Mouse (Mus musculus) retina, embryonic 14.5 days (tissue): ENCODE data around the gene Bdkrb2.

ENCODE experiments used
- DNase-seq: peaks from one replicate; pipeline ENCODE4 v3.0.0-alpha.2; 2015; ENCODE audit warnings: low spot score

Bdkrb2 gene

DNA sequence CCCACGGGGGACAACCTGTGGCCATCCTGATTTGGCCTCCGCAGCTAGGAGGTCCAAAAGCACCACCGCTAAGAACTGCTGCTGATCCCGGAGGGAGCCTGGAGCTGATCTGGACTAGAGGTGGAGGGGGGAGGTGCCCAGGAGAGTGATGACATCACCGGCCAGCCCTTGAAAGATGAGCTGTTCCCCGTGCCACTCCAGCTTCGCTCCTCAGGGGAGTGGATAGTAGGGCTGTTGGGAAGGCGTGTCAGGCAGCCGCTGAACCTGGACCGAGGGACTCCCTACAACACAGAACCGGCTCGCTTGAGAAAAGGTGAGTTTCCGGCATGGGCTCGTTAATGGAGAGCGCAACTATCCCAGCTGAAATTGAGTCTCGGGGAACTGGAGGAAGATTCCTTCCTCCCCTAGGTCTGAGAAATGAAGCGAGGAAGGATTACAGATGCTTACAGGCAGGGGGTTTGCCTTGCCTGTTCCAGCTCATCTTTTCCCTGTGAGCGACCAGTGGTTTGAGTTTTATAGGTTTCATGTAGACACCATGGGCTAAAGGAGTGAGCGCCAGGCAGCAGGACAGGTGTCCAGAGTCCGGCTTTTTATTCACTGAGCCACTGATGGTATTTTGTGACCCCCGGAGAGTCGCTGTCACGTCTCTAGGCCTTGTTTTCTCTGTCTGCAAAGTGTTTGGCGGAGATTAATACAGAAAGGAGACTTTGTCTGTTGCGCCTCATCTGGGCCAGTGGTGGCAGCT lies at the start of gene Bdkrb2:
Gene Bdkrb2, plus strand, starts transcription at position 291 of the 745 bp plus-strand sequence.
- peak; percentile 57 for DNase-seq

DNA sequence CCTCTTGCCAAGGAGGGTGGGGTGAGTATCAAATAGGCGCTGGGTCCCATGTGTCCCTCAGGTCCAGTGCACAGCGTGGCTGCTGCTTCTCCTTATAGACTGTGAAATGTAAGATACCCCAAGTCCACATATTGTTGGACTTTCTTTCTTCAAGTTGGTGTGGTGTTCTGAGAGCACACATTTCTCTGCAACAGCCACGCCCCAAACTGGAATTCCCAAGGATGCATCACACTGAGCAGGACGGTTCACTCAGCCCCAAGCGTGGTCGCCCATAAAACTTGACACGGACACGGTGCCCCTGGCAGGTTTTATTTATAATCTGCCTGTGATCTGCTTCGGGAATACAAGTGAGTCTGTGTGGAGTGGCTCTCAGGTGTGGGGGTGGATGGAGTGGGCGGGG lies 48.9 kb upstream of the Bdkrb2 start:
- DNase-seq, result no peak

DNA sequence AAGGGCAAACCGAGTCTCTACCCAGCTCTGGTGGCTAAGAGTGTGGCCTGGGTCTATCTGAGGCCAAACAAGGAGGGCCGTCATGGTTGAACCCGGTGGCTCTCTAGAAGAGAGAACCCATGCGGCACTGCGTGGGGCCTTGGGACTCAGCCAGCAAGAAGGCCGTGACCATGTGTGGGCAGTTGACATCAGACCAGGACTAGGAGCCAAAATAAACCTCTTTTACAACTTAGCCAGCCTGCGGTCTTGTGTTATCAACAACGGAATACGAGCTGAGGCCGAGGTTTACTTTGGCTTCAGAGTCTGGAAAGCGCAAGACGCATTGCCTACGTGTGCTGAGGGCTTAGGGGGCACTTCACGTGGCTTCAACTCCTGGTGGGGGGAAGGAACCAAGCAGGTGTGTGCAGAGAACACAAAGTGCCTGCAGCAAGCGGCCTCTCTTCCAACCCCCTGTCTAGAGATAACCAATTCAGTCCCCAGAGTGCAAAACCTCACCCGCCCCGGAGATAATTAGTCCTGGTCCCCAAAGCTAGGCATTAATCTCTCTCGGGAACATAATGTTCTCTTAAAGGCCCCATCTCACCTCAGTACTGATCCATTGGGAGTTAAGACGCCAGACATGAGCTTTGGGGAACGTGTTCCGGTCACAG lies 45.9 kb upstream of the Bdkrb2 start:
- no peak for DNase-seq

DNA sequence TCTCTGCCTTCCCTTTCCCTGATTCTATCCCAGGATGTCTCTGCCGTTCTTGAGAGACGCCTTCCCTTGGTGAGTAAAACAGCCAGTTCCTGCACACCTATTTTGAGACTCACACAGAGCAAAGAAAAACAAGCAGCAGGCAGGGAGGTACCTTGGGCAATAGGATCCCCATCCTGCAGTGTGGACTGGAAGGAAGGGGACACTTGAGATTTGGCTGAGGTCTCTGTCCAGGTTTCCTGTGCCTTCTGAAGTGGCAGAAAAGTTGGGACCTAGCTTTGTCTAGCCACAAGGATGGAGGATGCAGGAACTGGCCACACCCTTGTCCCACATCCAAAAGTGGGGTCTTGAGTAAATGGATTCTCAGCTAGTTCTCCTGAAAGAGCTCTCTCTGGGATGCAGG lies 43.2 kb upstream of the Bdkrb2 start:
- DNase-seq, result no peak

DNA sequence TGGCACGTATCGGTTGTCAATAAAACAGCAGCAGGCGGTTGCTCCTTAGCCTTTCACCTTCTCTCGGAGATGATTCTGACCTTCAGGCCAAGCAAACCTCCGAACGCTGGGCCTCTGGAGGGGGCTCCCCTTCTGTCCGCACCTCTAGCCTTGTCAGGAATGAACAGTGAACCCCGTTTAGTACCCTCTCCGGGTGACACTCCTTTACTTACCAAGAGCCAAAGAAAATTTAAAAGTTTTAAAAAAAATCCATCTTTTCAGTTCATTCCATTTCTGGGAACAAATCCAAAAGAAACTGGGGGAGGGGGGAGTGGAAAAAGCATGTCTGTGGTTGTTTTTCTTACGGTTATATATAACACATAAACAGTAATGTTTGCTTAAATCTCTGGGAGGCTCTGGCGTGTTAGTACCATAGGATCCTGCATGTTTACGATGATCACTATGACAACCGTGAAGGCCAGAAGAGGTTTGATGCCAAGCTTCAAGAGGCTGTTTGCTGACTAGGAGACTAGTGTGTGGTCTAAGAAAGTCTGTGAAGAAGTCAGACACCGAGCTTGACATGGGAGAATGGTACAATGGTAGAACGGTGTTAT lies 41.8 kb upstream of the Bdkrb2 start:
- DNase-seq, result no peak

DNA sequence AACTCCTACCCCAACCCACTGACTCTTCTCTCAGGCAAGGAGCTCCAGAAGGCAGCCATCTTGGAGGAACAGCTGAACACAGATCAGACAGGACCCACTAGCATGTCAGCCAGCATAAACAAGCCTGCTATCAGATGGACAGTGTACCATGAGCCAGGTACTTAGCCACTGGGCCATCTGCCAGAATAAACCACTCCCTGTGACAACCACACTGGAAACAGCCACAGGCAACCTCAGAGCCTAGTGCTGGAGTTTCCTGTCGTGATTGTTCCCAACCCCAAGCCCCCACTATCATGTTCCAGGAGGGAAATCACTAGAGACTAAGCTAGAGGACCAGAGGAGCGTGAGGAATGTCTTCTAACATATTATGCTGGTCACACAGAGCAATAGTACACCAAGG lies 39.3 kb upstream of the Bdkrb2 start:
- DNase-seq, result no peak

DNA sequence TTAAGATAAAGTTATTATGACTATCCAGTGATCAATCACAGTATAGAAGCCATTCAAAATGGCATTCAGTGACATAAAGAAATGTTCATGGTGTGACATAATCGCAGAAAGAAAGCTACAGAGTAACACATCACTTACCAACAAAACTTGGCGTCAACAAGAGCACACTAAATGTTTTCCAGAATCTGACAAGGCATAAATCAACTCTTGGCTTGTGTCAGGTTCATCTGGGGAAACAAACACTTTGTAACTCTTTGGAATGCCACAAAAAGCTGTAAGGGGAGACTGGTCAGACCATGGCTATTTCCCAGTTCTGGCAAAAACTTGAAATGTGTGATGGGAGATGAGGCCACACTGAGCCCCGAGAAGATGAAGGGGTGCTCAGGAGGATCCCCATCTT lies 36.8 kb upstream of the Bdkrb2 start:
- no peak for DNase-seq

DNA sequence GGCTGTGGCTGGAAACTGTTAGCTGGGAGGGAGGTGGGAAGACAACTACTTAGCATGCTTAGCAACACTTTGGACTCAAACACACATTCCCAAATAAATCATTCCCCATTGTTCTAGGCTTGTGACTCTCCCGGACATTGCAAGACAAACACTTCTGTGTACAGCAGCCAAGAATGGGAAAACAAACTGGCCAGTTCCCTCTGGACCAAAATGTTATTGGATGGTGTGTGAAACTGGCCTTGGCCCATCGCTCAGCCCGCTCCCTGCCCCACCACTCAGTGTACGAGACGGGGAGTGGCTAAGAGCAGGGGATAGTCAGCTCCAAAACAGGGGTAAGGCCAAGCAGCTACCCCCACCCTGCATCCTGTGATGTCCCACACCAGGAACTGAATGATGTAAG lies 36.2 kb upstream of the Bdkrb2 start:
- no peak for DNase-seq

DNA sequence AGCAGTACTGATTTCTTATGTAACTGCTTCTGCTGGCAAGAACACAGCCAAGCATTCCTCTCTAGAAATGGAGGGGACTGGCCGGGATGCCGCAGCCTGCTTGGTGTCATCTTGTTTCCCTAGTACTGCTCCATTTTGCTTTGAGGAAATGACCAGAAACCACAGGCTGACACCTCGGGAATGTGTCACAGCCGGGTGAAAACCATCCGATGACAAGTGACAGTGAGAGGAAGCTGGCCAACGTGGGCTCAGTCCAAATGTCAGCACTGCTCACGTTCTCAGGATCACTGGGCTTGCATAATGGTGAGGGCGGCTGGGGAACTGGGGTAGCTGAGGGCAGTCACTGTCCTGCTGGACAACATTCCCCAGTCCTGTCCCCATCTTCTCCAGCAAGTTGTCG lies 33.5 kb upstream of the Bdkrb2 start:
- DNase-seq, result no peak

DNA sequence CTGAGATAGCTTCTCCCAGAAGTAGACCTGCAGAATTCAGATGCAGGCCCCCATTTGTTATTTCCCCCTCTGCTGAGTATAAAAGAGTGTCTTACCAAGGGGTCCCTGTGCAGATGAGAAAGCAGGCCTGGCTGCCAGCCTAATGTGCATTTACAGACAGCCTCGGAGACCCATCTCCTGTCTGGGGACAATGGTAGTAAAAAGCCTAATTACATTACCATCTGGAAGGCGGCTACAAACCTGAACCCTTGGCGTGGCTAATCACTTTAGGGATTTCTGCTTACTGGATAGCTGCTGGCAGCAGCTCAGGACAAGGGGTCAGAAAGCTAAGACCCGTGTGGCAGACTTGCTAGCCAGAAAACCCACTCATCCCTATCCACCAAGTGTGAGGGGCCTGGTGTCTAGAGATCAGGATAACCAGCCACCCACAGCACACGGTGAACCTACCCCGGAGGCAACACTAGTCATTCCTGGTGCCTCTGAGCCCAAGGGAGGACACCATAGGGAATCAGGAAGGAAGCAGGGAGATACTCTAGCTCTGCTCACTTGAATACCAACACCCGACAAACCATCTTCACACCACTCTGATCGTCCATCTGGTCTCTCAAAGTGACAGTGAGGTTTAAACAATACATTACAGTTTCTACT lies 31.2 kb upstream of the Bdkrb2 start:
- peak; percentile 26 for DNase-seq

DNA sequence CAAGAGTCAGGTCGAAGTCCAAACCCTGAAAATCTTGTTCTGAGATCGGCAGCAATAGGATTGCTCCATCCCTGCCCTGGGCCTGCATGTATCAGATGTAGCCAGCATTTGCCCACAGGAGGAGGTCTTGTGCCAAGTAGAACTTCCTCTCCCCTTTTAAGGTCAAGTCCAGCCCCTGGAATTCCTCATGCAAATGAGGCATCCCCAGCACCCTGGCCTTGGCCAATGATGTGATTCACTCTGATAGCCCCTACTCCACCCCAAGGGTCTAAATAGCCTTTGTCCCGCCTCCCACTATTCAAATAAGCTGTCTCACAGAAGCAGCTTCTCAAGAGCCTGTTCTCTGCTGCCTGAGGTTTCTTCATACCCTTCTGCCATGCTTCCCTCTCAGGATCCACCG lies 28.2 kb upstream of the Bdkrb2 start:
- no peak for DNase-seq

DNA sequence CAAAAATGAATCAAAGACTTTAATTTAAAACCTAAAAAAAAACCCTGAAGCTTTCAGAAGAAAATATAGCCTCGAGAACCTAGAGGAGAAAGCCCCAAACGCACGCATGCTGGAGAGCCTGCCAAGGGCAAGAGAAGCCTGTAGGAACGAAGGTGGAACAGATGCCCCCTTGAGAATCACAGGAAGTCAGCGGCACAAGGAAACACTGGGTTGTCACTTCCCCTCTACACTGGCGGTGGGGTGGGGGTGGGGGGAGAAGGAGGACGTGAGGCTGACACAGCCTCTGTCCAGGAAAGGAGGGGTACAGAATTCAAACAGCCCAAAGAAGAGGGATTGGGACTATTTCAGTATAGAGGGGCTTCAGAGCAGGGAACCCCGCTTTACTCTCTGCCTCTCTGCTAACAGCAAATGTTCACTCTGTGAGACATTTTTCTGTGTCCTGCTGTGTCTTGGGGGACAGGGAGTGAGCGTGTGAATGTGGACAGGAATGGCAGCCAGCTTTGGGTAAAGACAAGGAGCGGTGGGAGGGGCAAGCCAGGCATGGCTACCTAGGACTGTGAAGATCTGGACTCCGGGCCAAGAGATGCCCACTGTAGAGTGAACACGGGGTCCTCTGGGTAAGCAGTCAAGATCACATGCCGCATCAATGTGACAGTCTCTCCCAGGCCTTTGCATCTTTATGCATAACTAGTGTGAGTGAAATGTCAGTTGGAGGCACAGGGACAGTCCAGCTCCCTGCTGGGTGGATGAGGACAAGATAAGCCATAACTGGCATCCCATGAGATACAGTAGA lies 26.9 kb upstream of the Bdkrb2 start:
- peak; percentile 45 for DNase-seq

DNA sequence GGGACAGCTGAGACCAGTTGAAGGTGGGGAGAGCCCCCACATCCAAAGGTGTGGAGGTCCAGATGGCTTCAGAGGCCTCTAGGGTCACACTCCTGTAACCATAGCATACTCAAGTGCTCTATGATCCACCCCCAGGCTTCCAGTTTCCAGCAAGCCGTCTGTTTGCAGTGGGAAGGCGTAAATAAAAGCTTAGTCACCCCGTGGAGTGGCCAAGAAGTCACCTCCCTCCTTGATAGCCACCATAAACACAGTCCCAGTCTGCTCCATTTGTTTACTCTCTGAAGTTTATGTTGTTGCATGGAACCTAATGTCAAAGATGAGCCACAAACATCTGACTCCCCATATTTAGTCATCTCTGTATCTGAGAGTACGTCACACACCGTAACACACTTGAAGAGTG lies 25.9 kb upstream of the Bdkrb2 start:
- no peak for DNase-seq

DNA sequence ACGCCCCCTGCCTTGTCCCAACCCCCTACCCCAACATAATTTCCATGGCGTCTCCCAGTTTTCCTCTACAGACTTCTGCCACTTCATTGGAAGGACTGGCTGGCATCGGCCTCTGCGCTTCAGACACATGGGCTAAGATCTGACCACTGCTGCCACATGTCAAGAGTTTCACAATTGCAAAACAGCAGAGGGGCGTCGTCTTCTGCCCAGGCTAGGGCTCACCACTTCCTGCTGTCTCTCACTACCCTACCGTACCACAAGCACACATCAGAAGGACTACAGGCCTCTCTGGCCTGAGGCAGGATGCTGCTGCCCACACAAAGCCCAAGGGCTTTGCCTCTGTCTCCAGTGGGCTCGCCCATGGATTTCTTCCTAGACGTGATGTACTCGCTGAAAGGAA lies 23.4 kb upstream of the Bdkrb2 start:
- DNase-seq, result no peak

DNA sequence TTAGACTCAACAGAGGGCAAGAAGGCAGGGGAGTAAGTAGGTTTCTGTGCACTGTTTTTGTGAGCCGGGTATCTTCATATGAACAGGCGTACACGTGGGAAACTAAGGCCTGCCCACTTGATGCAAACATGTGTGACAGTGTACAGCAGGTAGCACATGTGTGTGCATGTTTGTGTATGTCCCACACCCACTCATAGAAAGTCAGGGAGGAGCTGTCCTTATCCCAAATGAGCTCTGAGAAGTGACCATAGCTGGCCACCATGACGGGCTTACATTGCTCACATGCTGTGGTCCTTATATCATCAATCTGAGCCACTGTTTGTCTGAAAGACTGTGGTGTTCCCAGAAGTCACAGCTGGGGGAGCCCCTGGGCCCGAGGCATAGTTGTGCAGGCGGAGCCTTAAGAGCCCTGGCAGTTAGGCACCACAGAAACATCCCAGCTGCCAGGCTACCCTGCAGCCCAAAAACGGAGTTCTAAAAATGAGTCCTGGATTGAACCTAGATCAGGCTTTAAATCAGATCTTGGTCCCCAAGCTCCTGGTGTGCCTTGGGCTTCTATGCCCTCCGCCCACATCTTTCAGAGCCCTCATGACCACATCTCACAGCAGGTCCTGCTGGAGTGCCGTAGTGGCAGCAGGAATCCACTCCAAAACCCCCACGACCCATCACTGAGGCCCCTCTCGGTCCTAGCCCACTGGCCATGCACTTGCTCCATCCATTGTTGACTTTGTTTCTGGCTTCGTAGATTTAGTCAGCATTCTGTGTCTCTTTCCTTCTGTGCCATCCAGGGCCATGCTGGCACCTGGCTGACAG lies 21.2 kb upstream of the Bdkrb2 start:
- DNase-seq, result no peak

DNA sequence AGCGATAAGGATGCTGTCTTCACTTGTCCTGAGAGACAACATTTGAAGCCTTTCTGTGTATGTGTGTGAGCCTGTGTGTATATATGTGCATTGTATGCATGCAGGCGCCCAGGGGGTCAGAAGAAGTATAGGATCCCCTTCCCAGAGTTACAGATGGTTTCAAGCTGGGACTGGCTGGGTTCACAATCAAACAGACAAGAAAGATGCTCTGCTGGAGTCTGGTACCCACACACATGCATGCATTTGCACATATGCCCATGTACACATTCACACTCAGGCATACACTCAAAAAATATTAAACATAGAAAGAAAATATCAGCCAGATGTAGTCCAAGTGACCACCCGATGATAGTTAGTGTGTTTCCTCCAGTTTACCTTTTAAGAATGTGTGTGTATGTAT lies 20.5 kb upstream of the Bdkrb2 start:
- DNase-seq, result no peak

DNA sequence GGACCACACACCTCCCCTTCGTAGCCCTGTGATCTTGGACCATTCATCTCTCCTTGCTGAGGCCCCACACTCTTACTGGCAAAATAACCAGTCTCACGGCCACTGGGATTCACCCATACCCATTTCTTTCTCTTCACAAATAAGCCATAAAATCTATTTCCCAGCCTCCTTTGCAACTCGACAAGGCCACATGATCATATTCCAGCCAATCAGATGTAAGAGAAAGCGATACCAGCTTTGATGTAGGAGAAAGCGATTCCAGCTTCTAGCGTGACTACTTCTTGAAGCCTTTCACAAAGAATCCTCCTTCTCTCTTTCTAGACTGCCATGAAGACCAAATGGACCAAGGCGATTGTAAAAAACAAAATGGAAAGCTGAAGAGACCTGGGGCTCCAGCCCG lies 19.9 kb upstream of the Bdkrb2 start:
- DNase-seq, result no peak

DNA sequence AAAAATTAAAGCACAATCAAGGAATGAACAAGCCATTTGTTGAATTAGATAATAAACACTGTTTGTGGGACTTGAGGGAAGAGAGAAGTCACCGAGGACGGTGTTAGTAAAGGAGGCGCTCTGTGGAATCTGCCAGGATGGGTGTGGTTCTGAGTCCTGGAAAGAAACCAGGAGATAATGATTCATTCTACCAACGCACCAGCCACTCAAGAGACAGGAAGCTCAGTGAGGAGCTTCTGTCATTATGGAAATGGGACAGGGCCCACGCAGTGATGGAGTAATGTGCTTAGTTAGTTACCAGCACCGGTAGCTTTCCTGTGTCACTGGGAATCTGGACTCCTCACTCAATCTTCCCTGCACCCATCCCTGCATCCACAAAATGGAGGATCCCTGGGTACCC lies 19.3 kb upstream of the Bdkrb2 start:
- no peak for DNase-seq

DNA sequence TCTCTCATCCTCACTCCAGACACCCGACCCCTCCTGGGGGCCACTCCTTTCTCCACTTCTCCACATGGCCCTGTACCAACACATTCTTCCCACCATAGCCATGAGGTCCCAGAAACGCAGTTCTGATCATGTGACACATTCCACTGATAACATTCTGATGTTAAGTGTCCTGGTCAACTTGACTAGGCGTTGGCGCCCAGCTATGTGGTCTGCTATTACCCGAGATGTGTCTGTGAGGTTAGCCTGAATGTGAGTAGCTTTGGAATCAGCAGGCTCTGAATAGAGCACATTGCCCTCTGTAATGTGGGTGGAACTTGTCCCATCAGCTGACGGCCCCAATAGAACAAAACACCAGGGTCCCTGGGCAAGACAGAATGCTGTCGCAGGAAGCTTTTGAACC lies 18.2 kb upstream of the Bdkrb2 start:
- DNase-seq, result no peak

DNA sequence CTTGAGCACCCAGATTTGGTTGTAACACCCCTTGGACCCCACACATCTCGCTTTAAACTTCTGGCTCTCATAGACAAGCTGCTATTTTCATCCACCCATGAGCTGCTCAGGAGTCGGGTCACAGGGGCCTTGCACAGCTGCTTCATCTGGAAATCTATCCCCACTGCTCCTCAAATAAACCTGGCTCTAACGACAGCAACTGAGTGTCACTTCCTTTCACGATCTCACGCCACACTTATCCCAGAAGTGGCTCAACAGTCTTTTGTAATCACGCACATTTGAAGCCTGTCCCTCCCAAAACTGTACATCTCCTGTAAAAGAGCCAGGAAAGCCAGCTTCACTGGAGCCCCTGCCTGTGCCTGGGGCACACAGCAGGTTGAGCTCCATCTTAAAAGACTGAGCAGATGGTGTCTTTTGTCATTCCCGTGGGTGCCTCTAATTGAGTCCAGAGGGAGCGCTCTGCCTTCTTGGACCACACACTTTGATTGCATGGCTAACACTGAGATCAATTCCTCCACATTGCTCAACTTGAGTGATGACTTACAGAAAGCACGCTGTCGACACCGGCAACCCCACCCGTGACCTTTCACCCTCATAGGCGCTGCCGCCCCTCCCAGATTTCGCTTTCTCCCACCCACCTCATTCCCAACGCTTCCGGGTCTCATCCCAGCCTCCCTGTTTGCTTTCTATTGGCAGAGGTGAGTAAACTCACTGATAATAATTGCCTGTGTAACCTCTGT lies 17.2 kb upstream of the Bdkrb2 start:
- DNase-seq, result peak; percentile 62

DNA sequence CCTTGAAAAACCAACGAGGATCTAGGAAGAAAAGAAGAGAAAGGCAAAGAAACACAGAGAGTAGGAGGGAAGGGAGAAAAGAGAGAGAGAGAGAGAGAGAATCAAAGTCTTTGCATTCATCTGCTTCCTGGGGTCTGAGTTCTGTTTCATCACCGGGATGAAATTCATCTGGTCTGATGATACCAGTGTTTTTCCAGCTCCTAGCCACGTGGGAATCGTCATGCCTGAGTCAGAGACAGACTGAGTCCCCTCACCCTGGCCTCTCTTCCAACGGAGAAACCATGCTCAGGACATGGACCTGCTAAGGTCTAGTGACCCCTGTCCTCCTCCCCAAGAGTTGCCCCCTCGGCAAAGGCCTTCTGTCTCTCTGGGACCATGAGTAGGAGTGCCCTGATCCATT lies 16.5 kb upstream of the Bdkrb2 start:
- no peak for DNase-seq
